Mouse (Mus musculus) kidney, embryonic 14.5 days (tissue): ENCODE measurements around the gene Gm20518. TPM values are rescaled to one million over a fixed set of nuclear protein-coding genes. Genes with fewer than 3 reads are reported as not detected.

Experiments used
- ATAC-seq: fragments of 200-750 bp; cut with Nextera tagmentation; 2 replicates; pipeline ENCODE4 v1.8.0; 2017; ENCODE audit warnings: moderate number of reproducible peaks, mild to moderate bottlenecking, moderate TSS enrichment, moderate library complexity; ENCODE audit not compliant: low FRiP score, low TSS enrichment
- H3K27ac ChIP-seq: fragments of 300-500 bp; sonication (generic); 2 replicates; pipeline ENCODE4 v1.5.1; 2014; ENCODE audit warnings: low read depth, mild to moderate bottlenecking, low read length, moderate library complexity, mixed read lengths
- H3K27me3 ChIP-seq: fragments of 300-500 bp; sonication (generic); 2 replicates; pipeline ENCODE4 v1.6.1; 2014; ENCODE audit warnings: mild to moderate bottlenecking, low read length; ENCODE audit not compliant: control insufficient read depth, insufficient read depth
- H3K36me3 ChIP-seq: fragments of 300-500 bp; sonication (generic); 2 replicates; pipeline ENCODE4 v1.6.1; 2014; ENCODE audit warnings: low read length, mixed read lengths; ENCODE audit not compliant: control insufficient read depth, insufficient read depth
- H3K4me1 ChIP-seq: fragments of 300-500 bp; sonication (generic); 2 replicates; pipeline ENCODE4 v1.6.1; 2014; ENCODE audit warnings: low read length, mixed read lengths; ENCODE audit not compliant: control insufficient read depth, insufficient read depth
- H3K4me2 ChIP-seq: fragments of 300-500 bp; sonication (generic); replicated peaks from 2 replicates; pipeline ENCODE4 v1.6.1; 2014; ENCODE audit warnings: low read depth, mild to moderate bottlenecking, low read length
- H3K4me3 ChIP-seq: fragments of 300-500 bp; sonication (generic); 2 replicates; pipeline ENCODE4 v1.5.1; 2014; ENCODE audit warnings: mild to moderate bottlenecking, low read length
- H3K9ac ChIP-seq: fragments of 300-500 bp; sonication (generic); 2 replicates; pipeline ENCODE4 v1.6.1; 2014; ENCODE audit warnings: low read depth, mild to moderate bottlenecking, low read length, moderate library complexity
- H3K9me3 ChIP-seq: fragments of 300-500 bp; sonication (generic); 2 replicates; pipeline ENCODE4 v1.6.1; 2016; ENCODE audit warnings: low read length; ENCODE audit not compliant: control insufficient read depth
- WGBS: fragments of 180-500 bp; shearing (Covaris S2); extraction: QIAGEN DNeasy Blood & Tissue Kit; methylation state at CpG from one replicate; pipeline ENCODE4 v1.1.7; 2014; 5-methylcytosine and 5-hydroxymethylcytosine counted together
- polyA plus RNA-seq: library from polyadenylated mRNA; unstranded; fragments of >200 nt; fragmentation: Nextera tagmentation; extraction: Ambion mirVana; gene quantifications from 2 replicates; pipeline ENCODE4 v1.2.1, GENCODE M21; 2014

The Gm20518 gene
- polyA plus RNA-seq, 1 experiment from 2014 or later, result 0.31 TPM

DNA sequence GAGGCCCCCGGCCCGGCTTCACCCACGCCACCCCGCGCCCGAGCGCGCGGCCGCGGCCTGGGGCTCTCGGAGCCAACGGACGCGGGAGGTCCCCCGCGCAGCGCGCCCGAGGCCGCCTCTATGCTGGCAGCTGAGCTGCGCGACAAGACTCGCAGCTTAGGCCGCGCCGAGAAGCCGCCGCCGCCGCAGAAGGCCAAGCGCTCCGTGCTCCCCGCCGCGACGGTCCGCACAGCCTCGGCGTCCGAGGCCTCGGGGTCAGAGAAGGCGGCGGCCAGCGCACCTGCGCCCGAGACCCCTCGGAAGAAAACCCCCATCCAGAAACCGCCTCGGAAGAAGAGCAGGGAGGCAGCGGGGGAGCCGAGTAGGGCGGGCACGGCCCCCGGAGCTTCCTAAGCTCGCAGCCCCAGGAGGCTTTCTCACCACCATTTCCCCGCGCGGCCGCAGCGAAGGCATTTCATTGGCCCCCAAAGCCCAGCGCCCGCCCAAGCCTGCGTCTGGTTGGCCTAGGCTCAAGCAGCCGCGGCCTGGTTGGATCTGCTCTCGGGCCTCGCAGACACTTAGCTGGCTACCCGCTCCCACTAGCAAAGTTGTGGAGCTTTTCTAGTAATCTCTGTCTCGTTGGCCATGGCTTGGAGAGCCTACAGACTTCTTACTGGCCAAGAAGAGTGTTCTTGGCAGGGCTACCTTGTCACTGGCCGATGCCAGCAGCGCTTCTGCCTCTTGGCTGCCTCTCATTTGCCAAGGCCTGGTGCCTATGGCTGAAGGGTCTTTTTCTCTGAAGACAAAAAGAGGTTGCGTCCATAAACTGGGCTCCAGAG lies 84.1 kb downstream of the Gm20518 start:
- H3K27me3 ChIP-seq, result peaks cover 39% of the 10 kb centered on the region
- peak overlapping the region; percentile 73 for H3K9ac ChIP-seq
- H3K36me3 ChIP-seq, result peaks cover 12% of the 10 kb centered on the region
- H3K9me3 ChIP-seq, result no peaks in the 10 kb centered on the region
- 4% methylated on average over 60 of the region's 73 CpGs for WGBS
- peak overlapping the region; percentile 82 for H3K4me2 ChIP-seq
- H3K27ac ChIP-seq, result no peak overlapping the region
- peak overlapping the region; percentile 42 for H3K4me3 ChIP-seq
- peak; percentile 77 for ATAC-seq
- H3K4me1 ChIP-seq, result peaks cover 51% of the 10 kb centered on the region

DNA sequence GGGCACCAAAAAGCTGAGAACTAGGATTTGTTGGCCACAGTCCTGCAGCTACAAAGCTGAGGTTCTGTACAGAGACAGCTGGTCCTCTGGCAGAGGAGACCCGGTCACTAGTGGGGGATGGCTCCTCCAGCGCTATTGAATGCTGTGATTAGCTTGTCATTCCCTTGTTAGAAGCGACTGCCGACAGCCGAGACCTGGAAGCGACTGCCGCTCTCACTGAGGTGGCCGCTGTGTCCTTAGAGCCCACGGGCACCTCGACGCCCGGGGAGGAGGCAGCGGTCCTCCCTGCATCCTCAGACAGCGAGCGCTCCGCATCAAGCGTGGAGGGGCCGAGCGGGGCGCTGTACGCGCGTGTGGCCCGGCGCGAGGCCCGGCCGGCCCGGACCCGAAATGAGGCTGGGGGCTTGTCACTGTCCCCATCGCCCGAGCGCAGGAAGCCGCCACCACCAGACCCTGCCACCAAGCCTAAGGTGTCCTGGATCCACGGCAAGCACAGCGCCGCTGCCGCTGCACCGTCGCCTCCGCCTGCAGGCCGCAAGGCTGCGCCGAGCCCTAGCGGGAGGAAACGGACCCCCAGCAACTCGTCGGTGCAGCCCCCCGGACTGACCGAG lies 84.8 kb downstream of the Gm20518 start:
- ATAC-seq, result peak; percentile 10; the same call in 1 of the 2 replicates
- Histone ChIP-seq H3K4me1 (peaks cover 57% of the 10 kb centered on the region), H3K9ac (peak overlapping the region; percentile 73), H3K9me3 (no peaks in the 10 kb centered on the region), H3K4me2 (peak overlapping the region; percentile 82), H3K27ac (no peak overlapping the region), H3K27me3 (peaks cover 46% of the 10 kb centered on the region), H3K4me3 (peak overlapping the region; percentile 42), H3K36me3 (peaks cover 12% of the 10 kb centered on the region)
- 7% methylated on average over 39 of the region's 50 CpGs for WGBS

DNA sequence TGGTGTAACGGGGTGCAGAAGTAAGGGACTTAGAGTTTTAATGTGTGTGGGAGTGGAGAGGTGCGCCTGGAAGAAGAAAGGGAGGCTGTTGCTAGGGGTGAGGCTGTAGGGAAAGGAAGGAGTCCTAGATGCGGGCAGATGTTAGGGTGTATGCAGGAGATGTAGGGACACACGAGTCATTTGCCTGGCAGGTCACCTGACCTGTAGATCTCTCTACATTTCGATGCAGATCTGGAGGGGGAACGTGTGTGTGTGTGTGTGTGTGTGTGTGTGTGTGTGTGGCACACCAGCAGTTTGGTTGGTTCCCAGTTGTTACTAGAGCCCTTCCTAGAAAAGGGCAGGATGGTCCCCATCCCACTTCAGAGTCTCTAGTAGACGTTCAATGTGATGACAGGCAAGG lies 86.5 kb downstream of the Gm20518 start:
- H3K27me3 ChIP-seq, result peaks cover 57% of the 10 kb centered on the region
- H3K27ac ChIP-seq, result no peak overlapping the region
- peak overlapping the region; percentile 50 for H3K4me2 ChIP-seq
- 22% methylated on average over 7 of the region's 7 CpGs for WGBS
- no peaks in the 10 kb centered on the region for H3K9me3 ChIP-seq
- H3K9ac ChIP-seq, result no peak overlapping the region
- ATAC-seq, result no peak
- H3K4me3 ChIP-seq, result 0 out of 2 replicates have a peak overlapping the region, but pooled peaks have one; percentile 33
- H3K4me1 ChIP-seq, result peaks cover 58% of the 10 kb centered on the region
- peaks cover 12% of the 10 kb centered on the region for H3K36me3 ChIP-seq

DNA sequence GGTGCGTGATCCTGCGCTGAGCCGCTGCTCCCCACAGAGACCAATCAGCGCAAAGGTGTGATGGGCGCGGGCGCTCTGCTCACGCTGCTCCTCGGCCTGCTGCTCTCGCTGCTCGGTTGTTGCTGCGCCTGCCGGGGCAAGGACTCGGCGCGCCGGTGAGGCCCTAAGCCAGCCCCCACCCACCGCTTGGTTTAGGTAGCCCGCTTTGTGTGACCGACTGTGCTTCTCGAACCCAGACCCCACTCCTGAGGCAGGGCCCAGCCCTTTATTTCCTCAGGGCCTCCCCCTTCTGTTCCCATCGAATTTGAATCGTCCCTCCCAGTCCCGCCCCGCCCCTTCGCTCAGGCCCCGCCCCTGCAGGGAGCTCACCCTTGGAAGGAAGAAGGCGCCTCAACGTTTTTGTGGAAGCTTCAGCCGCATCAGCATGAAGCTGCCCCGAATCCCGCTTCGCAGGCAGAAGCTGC lies 87.0 kb downstream of the Gm20518 start:
- Histone ChIP-seq H3K36me3 (peaks cover 12% of the 10 kb centered on the region), H3K27ac (no peak overlapping the region), H3K9me3 (no peaks in the 10 kb centered on the region), H3K27me3 (peaks cover 62% of the 10 kb centered on the region), H3K4me2 (peak overlapping the region; percentile 50), H3K4me1 (peaks cover 56% of the 10 kb centered on the region), H3K4me3 (peak overlapping the region; percentile 33), H3K9ac (0 out of 2 replicates have a peak overlapping the region, but pooled peaks have one; percentile 18)
- WGBS, result 6% methylated on average over 33 of the region's 33 CpGs
- peak; percentile 48 for ATAC-seq

DNA sequence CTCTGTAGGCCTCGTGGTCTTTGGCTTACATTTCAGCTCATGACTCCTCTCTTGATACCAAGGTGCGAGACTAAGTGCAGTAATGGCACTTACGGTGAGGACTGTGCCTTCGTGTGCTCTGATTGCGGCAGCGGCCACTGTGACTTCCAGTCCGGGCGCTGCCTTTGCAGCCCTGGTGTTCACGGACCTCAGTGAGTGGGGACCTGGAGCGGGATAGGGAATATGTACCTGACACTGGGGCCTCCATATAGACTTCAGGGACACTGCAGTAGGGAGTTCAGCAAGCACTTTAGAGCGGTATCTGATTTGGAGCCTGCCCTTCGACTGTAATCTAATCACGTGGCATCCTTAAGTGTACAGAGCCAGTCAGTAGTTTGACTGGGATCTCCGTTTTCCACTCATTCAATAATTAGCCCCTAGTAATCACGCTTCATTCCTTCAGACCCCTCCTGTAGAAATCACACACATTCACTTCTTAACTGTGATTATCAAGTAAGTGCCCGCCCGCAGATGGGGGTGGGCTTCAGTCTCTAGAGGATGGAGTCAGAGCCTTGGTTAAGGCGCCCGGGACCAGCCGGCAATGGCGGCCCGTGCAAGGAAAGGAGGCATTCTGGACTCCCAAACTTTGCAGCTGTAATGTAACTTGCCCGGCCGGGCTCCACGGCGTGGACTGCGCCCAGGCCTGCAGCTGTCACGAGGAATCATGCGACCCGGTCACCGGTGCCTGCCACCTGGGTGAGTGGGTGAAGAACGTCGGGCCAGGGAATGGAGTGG lies 87.6 kb downstream of the Gm20518 start:
- Histone ChIP-seq H3K4me1 (peaks cover 51% of the 10 kb centered on the region), H3K27ac (no peak overlapping the region), H3K9ac (0 out of 2 replicates have a peak overlapping the region, but pooled peaks have one; percentile 18), H3K27me3 (peaks cover 68% of the 10 kb centered on the region), H3K4me2 (peak overlapping the region; percentile 50), H3K9me3 (no peaks in the 10 kb centered on the region), H3K36me3 (peaks cover 12% of the 10 kb centered on the region), H3K4me3 (peak overlapping the region; percentile 33)
- WGBS, result 21% methylated on average over 33 of the region's 33 CpGs
- ATAC-seq, result no peak

DNA sequence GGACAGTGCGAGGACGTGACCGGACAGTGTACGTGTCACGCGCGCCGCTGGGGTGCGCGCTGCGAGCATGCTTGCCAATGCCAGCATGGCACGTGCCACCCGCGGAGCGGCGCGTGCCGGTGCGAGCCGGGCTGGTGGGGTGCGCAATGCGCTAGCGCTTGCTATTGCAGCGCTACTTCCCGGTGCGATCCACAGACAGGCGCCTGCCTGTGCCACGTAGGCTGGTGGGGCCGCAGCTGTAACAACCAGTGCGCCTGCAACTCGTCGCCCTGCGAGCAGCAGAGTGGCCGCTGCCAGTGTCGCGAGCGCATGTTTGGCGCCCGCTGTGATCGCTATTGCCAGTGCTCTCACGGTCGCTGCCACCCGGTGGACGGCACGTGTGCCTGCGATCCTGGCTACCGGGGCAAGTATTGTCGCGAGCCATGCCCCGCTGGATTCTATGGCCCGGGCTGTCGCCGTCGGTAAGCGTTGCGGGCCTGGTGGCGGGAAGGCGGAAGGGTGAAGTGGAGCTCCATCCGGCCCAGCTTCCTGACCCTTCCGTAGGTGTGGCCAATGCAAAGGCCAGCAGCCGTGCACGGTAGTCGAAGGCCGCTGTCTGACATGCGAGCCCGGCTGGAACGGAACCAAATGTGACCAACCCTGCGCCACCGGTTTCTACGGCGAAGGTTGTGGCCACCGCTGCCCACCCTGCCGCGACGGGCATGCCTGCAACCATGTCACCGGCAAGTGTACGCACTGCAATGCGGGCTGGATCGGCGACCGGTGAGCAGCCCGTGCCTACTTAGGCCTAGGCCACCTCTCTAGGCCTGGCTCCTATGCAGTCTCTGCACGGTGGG lies 88.4 kb downstream of the Gm20518 start:
- WGBS, result 7% methylated on average over 83 of the region's 83 CpGs

DNA sequence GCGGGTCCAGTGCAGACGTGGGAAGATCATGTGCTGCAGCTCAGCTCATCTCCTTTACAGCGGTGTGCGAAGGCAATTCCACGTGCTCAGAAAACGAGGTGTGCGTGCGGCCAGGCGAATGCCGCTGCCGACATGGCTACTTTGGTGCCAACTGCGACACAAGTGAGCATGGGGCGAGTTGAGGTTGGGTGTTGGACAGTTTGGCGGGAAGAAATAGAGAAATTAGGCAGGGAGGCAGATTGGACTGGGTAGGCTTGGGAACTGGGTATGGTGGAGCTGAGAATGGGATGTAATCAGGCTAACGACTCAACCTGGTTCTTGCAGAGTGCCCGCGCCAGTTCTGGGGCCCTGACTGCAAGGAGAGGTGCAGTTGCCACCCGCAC lies 89.0 kb downstream of the Gm20518 start:
- peak overlapping the region; percentile 5; the same call in 1 of the 2 replicates for H3K9ac ChIP-seq
- H3K4me3 ChIP-seq, result peak overlapping the region; percentile 32

More for the DNA sequence above, 88.4 kb downstream of the Gm20518 start:
- Histone ChIP-seq H3K4me1 (peaks cover 52% of the 10 kb centered on the region), H3K9ac (peak overlapping the region; percentile 5; the same call in 1 of the 2 replicates), H3K36me3 (peaks cover 9% of the 10 kb centered on the region), H3K27me3 (peaks cover 75% of the 10 kb centered on the region), H3K4me2 (peak overlapping the region; percentile 41), H3K9me3 (no peaks in the 10 kb centered on the region), H3K27ac (no peak overlapping the region), H3K4me3 (peak overlapping the region; percentile 32)
- ATAC-seq, result no peak

More for the DNA sequence above, 89.0 kb downstream of the Gm20518 start:
- H3K27ac ChIP-seq, result no peak overlapping the region
- H3K4me1 ChIP-seq, result peaks cover 52% of the 10 kb centered on the region
- H3K4me2 ChIP-seq, result peak overlapping the region; percentile 41
- H3K36me3 ChIP-seq, result peaks cover 8% of the 10 kb centered on the region
- WGBS, result 12% methylated on average over 18 of the region's 18 CpGs
- ATAC-seq, result no peak
- H3K27me3 ChIP-seq, result peaks cover 77% of the 10 kb centered on the region
- no peaks in the 10 kb centered on the region for H3K9me3 ChIP-seq
